Mouse (Mus musculus) ovary, postnatal 36 days (tissue): ENCODE results near the gene Gng7.

Experiments used
- DNase-seq: peaks from one replicate; pipeline ENCODE4 v3.0.0; 2022; ENCODE audit warnings: low spot score, mixed read lengths

Gene Gng7

DNA sequence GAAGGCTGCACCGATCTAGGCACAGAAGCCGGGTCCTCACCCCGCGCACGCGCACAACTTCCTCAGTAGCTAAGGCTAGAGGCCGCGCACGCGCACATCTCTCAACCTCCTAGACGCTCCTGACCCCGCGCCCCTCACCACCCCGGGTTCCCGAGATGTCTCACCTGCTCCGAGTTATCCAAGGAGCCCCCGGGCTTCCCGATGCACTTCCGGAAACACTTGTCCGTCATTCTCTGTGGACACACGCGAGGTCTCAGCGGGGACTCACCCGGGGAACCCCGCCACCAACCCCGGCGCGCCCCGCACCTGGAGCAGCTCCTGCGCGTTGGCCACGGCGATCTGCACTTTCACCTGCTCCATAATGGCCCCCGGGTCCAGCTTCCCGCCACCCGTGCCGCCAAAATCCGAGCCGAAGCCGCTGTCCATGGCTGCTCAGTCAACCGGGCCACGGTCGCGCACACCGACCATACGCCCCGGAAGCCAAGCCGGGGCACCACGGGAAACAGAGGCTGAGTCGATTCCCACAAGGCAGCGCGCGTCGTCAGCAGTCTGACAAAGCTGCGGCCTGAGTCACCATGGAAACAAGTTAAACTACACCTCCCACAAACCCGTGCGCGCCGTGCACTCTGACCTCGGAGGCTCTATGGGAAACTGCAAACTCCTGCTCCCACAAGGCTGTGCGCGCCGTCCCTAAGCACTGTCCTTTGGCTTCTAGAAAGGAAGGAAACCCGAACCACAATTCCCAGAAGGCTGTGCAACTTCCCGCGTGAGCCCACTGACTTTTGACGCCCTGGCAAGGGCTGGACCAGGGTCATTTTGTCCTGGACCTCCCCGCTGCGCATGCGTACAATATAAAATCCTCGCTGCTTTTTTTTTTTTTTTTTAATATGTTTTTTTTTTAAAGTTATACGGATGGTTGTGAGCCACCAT is 114.2 kb downstream of the Gng7 start, which contains the start of gene Timm13:
Gene Timm13 (minus strand): TSS at position 652 of the 930 bp plus-strand sequence.
- DNase-seq = peak; percentile 95

DNA sequence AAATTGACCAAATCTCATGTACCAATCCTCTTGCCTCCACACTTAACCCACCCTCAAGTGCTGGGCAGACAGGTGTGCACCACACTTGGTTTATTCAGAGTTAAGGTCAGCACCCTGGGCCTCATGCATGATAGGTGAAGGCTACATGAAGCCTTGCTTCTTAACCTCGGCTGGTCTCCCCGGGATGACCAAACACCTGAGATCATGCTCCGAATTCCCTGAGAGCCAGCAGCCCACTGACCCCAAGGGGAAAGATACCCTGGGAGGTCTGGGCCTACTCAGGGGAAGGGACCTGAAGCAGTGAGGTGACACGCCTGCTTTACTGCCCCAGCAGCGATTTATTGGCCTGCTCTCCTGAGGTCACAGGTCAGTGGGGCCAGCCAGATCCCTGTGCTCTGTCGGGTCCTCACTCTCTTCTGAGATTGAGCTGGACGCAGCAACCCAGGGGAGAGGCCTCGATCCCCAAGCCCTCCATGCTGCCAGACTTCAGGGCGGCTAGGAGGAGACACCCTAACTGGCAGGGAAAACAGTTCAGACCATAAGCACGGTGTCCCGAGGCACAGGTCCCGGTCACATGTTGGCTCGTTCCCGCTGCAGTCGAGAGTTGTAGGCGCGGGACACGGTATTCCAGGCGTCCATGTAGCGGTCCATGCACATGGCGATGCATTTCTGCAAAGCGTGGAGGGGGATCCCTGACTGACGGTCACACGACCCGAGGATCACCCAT is 115.0 kb downstream of the Gng7 start:
- no peak for DNase-seq

DNA sequence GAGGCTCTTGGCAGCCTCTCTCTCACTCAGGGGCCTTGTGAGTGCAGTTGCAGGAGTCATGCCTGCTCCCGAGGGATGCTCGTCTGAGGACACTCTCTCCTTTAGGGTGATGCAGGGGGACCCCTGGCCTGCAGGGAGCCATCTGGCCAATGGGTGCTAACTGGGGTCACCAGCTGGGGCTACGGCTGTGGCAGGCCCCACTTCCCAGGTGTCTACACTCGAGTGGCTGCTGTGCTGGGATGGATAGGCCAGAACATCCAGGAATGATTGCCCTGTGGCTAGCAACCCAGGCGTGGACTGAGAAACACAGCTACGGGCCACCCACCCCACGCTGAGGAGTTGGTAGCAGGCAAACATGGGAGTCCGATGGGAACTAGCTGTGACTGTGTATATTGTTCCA is 115.7 kb downstream of the Gng7 start:
- no peak for DNase-seq
